Mouse (Mus musculus) liver, adult 2 months (tissue): ENCODE results near the gene Ttc32.

ENCODE experiments used
- CTCF ChIP-seq: fragments of 200-500 bp; IDR thresholded peaks from 2 replicates; pipeline ENCODE4 v1.5.1; 2011; ENCODE audit warnings: low read depth, low read length, control low read depth
- POLR2A ChIP-seq: fragments of 200-500 bp; IDR thresholded peaks from 2 replicates; pipeline ENCODE4 v1.6.1; 2011; ENCODE audit warnings: low read length, control low read depth; ENCODE audit not compliant: insufficient read depth; ENCODE audit errors: extremely low read depth

GRCm38 (mm10) chr12:9059502-9059901 is 29.7 kb downstream of the Ttc32 start:
- TF ChIP-seq POLR2A (no peak), CTCF (no peak)
